Mouse (Mus musculus): ENCODE measurements around the gene Nutf2. TPM values are rescaled to one million over a fixed set of nuclear protein-coding genes. Genes with fewer than 3 reads are reported as not detected.

Gene Nutf2
- polyA plus RNA-seq, 1 experiment from 2014 or later, result 208 TPM

DNA sequence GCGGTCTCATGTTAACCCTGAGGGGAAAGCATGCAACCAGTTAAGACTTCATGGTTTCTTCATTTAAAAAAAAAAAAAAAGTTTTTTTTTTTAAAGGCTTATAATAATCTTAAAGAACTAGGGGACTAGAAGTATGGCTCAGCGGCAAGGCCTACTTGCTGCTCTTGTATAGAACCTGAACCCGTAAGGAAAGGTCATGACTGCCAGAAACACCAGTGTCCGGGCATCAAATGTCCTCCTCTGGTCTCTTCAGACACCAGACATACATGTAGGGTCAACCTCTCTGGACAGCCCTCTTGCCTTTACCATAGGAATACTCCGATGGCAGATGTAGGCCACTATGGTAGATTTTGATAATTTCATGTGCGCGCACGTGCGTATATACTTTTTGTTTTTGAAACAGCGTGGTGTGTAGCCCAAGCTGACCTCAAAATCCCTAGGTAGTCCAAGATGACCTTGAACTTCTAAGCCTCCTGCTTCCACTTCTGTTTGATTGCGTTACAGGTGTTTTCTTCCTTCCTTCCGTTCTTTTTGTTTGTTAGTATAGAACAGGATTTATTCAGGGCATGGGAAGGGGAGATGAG, 8.1 kb upstream of the Nutf2 start:
- Histone ChIP-seq H3K9ac (ENCODE audit: low read length) (no peak overlapping the region), H3K4me1 (ENCODE audit: control insufficient read depth, insufficient read depth, low read length) (peaks cover 19% of the 10 kb centered on the region), H3K27ac (ENCODE audit: low read length) (no peak overlapping the region), H3K36me3 (ENCODE audit: control insufficient read depth, insufficient read depth, low read length) (0 out of 2 replicates have a peak, but pooled peaks cover 7% of the 10 kb centered on the region), H3K4me2 (ENCODE audit: low read depth, low read length) (no peak overlapping the region), H3K27me3 (ENCODE audit: control insufficient read depth, insufficient read depth, low read length) (no peaks in the 10 kb centered on the region), H3K9me3 (replicated peaks; ENCODE audit: control insufficient read depth, low read length) (no peaks in the 10 kb centered on the region), H3K4me3 (replicated peaks; ENCODE audit: low read length) (peak overlapping the region; percentile 94)
- no peak for ATAC-seq (ENCODE audit: insufficient read depth, low FRiP score)
- WGBS, result 79% methylated on average over 12 of the region's 12 CpGs

DNA sequence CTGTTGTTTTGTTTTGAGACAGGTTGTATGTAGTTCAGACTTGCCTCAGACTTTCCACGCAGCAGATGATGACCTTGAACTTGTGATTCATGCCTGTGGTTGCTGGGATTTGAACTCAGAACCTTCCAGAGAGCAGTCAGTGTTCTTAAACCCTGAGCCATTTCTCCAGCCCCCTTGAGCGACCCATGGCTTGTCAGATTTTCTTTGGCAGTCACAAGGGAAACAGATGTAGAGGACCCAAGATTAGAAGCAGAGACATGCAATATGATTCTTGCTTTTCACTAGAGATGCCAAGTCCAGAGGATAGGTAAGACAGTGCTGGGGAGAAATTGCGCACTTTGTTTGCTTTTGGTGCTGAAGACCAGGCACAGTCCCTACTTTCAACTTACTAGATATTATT, 7.2 kb upstream of the Nutf2 start, which contains the start of gene Cenpt:
Cenpt (minus strand) TSS at position 101 of the 400 bp plus-strand sequence.
- ATAC-seq (ENCODE audit: insufficient read depth, low FRiP score), result no peak
- no peak within 1 kb of the TSS for H3K4me3 ChIP-seq (replicated peaks; ENCODE audit: low read length)
- H3K27ac ChIP-seq (ENCODE audit: low read length), result no peak within 1 kb of the TSS
- H3K36me3 ChIP-seq (ENCODE audit: control insufficient read depth, insufficient read depth, low read length), result 0 out of 2 replicates have a peak, but pooled peaks cover 7% of the 10 kb centered on the region
- peaks cover 21% of the 10 kb centered on the region for H3K4me1 ChIP-seq (ENCODE audit: control insufficient read depth, insufficient read depth, low read length)
- H3K9me3 ChIP-seq (replicated peaks; ENCODE audit: control insufficient read depth, low read length), result no peaks in the 10 kb centered on the region
- no peak within 1 kb of the TSS for H3K9ac ChIP-seq (ENCODE audit: low read length)
- 96% methylated on average over 3 of the region's 3 CpGs for WGBS
- H3K27me3 ChIP-seq (ENCODE audit: control insufficient read depth, insufficient read depth, low read length), result no peaks in the 10 kb centered on the region
- H3K4me2 ChIP-seq (ENCODE audit: low read depth, low read length), result no peak within 1 kb of the TSS

- Histone ChIP-seq H3K36me3 (ENCODE audit: control insufficient read depth, insufficient read depth, low read length) (no peaks in the 10 kb centered on the region), H3K27me3 (ENCODE audit: control insufficient read depth, insufficient read depth, low read length) (no peaks in the 10 kb centered on the region), H3K4me2 (ENCODE audit: low read depth, low read length) (peak overlapping the region; percentile 38), H3K4me1 (ENCODE audit: control insufficient read depth, insufficient read depth, low read length) (peaks cover 27% of the 10 kb centered on the region), H3K27ac (ENCODE audit: low read length) (no peak overlapping the region; the same call in 1 of the 2 replicates), H3K9me3 (replicated peaks; ENCODE audit: control insufficient read depth, low read length) (no peaks in the 10 kb centered on the region), H3K9ac (ENCODE audit: low read length) (peak overlapping the region; percentile 93), H3K4me3 (replicated peaks; ENCODE audit: low read length) (peak overlapping the region; percentile 84)
- WGBS, result 24% methylated on average over 8 of the region's 8 CpGs
- ATAC-seq (ENCODE audit: insufficient read depth, low FRiP score), result no peak
Measured at GRCm38 (mm10) chr8:105854303-105854702, 6.1 kb upstream of the Nutf2 start.

DNA sequence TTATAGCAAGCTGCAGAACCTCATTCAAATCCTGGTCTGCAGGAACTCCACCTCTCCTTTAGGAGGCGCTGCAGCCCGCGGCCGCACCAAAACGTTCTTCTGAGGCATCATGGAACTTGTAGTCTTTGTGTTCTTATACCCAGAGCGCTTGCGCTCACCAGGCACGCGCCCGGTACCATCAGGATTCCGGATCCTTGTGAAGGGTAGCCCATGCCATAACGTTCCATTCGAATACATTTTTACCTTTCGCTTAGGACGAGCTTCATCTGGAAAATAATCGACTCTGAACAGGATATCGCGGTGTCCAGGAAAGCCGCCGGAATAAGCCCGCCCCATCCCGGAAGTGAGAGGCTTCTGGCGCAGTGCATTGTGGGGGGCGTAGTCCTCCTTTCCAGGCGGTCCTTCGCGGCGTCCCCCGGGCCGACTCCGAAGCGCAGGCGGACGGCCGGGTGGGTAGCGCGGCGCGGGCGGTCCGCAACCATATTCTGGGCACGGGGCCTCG, 5.6 kb upstream of the Nutf2 start, which contains the start of gene Thap11:
Thap11 (plus strand) TSS at position 418 of the 502 bp plus-strand sequence.
- under 1% methylated on average over 43 of the region's 43 CpGs for WGBS
- peak within 1 kb of the TSS; percentile 93 for H3K9ac ChIP-seq (ENCODE audit: low read length)
- peak within 1 kb of the TSS; percentile 87 for H3K4me2 ChIP-seq (ENCODE audit: low read depth, low read length)
- no peaks in the 10 kb centered on the region for H3K9me3 ChIP-seq (replicated peaks; ENCODE audit: control insufficient read depth, low read length)
- no peaks in the 10 kb centered on the region for H3K36me3 ChIP-seq (ENCODE audit: control insufficient read depth, insufficient read depth, low read length)
- H3K27me3 ChIP-seq (ENCODE audit: control insufficient read depth, insufficient read depth, low read length), result no peaks in the 10 kb centered on the region
- H3K4me1 ChIP-seq (ENCODE audit: control insufficient read depth, insufficient read depth, low read length), result peaks cover 32% of the 10 kb centered on the region
- peak within 1 kb of the TSS; percentile 86 for H3K27ac ChIP-seq (ENCODE audit: low read length)
- peak within 1 kb of the TSS; percentile 84 for H3K4me3 ChIP-seq (replicated peaks; ENCODE audit: low read length)
- ATAC-seq (ENCODE audit: insufficient read depth, low FRiP score), result peak; percentile 92

GRCm38 (mm10) chr8:105855248-105856167, 4.9 kb upstream of the Nutf2 start:
- peak overlapping the region; percentile 93 for H3K9ac ChIP-seq (ENCODE audit: low read length)
- under 1% methylated on average over 71 of the region's 71 CpGs for WGBS
- peak overlapping the region; percentile 86 for H3K27ac ChIP-seq (ENCODE audit: low read length)
- no peaks in the 10 kb centered on the region for H3K36me3 ChIP-seq (ENCODE audit: control insufficient read depth, insufficient read depth, low read length)
- peaks cover 33% of the 10 kb centered on the region for H3K4me1 ChIP-seq (ENCODE audit: control insufficient read depth, insufficient read depth, low read length)
- H3K4me2 ChIP-seq (ENCODE audit: low read depth, low read length), result peak overlapping the region; percentile 87
- H3K4me3 ChIP-seq (replicated peaks; ENCODE audit: low read length), result peak overlapping the region; percentile 84
- no peaks in the 10 kb centered on the region for H3K27me3 ChIP-seq (ENCODE audit: control insufficient read depth, insufficient read depth, low read length)
- H3K9me3 ChIP-seq (replicated peaks; ENCODE audit: control insufficient read depth, low read length), result no peaks in the 10 kb centered on the region
- ATAC-seq (ENCODE audit: insufficient read depth, low FRiP score), result 0 out of 2 replicates have a peak, but pooled peaks have one; percentile 38

GRCm38 (mm10) chr8:105856168-105856835, 4.1 kb upstream of the Nutf2 start:
- peak overlapping the region; percentile 86 for H3K27ac ChIP-seq (ENCODE audit: low read length)
- peak overlapping the region; percentile 84 for H3K4me3 ChIP-seq (replicated peaks; ENCODE audit: low read length)
- peak overlapping the region; percentile 87 for H3K4me2 ChIP-seq (ENCODE audit: low read depth, low read length)
- no peak for ATAC-seq (ENCODE audit: insufficient read depth, low FRiP score)
- no peaks in the 10 kb centered on the region for H3K36me3 ChIP-seq (ENCODE audit: control insufficient read depth, insufficient read depth, low read length)
- no peaks in the 10 kb centered on the region for H3K27me3 ChIP-seq (ENCODE audit: control insufficient read depth, insufficient read depth, low read length)
- WGBS, result 12% methylated on average over 15 of the region's 15 CpGs
- H3K4me1 ChIP-seq (ENCODE audit: control insufficient read depth, insufficient read depth, low read length), result peaks cover 31% of the 10 kb centered on the region
- peak overlapping the region; percentile 93 for H3K9ac ChIP-seq (ENCODE audit: low read length)
- no peaks in the 10 kb centered on the region for H3K9me3 ChIP-seq (replicated peaks; ENCODE audit: control insufficient read depth, low read length)

GRCm38 (mm10) chr8:105858495-105858894, 1.9 kb upstream of the Nutf2 start:
- Histone ChIP-seq H3K4me3 (replicated peaks; ENCODE audit: low read length) (no peak overlapping the region), H3K27me3 (ENCODE audit: control insufficient read depth, insufficient read depth, low read length) (no peaks in the 10 kb centered on the region), H3K4me1 (ENCODE audit: control insufficient read depth, insufficient read depth, low read length) (peaks cover 45% of the 10 kb centered on the region), H3K9me3 (replicated peaks; ENCODE audit: control insufficient read depth, low read length) (no peaks in the 10 kb centered on the region), H3K27ac (ENCODE audit: low read length) (peak overlapping the region; percentile 93; the same call in 1 of the 2 replicates), H3K9ac (ENCODE audit: low read length) (no peak overlapping the region), H3K4me2 (ENCODE audit: low read depth, low read length) (no peak overlapping the region), H3K36me3 (ENCODE audit: control insufficient read depth, insufficient read depth, low read length) (no peaks in the 10 kb centered on the region)
- WGBS, result 82% methylated on average over 5 of the region's 5 CpGs
- ATAC-seq (ENCODE audit: insufficient read depth, low FRiP score), result no peak

- H3K4me3 ChIP-seq (replicated peaks; ENCODE audit: low read length), result peak overlapping the region; percentile 98; the same call in 1 of the 2 replicates
- H3K4me2 ChIP-seq (ENCODE audit: low read depth, low read length), result peak overlapping the region; percentile 59
- 45% methylated on average over 5 of the region's 5 CpGs for WGBS
- no peak for ATAC-seq (ENCODE audit: insufficient read depth, low FRiP score)
- no peaks in the 10 kb centered on the region for H3K9me3 ChIP-seq (replicated peaks; ENCODE audit: control insufficient read depth, low read length)
- no peak overlapping the region for H3K9ac ChIP-seq (ENCODE audit: low read length)
- no peaks in the 10 kb centered on the region for H3K27me3 ChIP-seq (ENCODE audit: control insufficient read depth, insufficient read depth, low read length)
- H3K27ac ChIP-seq (ENCODE audit: low read length), result peak overlapping the region; percentile 93
- no peaks in the 10 kb centered on the region for H3K36me3 ChIP-seq (ENCODE audit: control insufficient read depth, insufficient read depth, low read length)
- peaks cover 45% of the 10 kb centered on the region for H3K4me1 ChIP-seq (ENCODE audit: control insufficient read depth, insufficient read depth, low read length)
Measured at GRCm38 (mm10) chr8:105859314-105859713, 1.1 kb upstream of the Nutf2 start.

All from stomach, embryonic 16.5 days (tissue).